Mouse (Mus musculus) brain, embryonic 14.5 days (tissue): ENCODE results near the gene Lpp.

Experiments used
- CTCF ChIP-seq: fragments of 200-500 bp; IDR thresholded peaks from 2 replicates; pipeline ENCODE4 v1.5.1; 2012; ENCODE audit warnings: inconsistent platforms, mild to moderate bottlenecking, moderate library complexity, borderline replicate concordance; ENCODE audit not compliant: insufficient read depth, insufficient read length; ENCODE audit errors: extremely low read depth
- POLR2A ChIP-seq: fragments of 200-500 bp; IDR thresholded peaks from 2 replicates; pipeline ENCODE4 v1.6.1; 2012; ENCODE audit warnings: mild to moderate bottlenecking, inconsistent platforms, borderline replicate concordance; ENCODE audit not compliant: poor library complexity, insufficient read depth, insufficient read length, severe bottlenecking; ENCODE audit errors: extremely low read depth

GRCm38 (mm10) chr16:24641003-24641797 is 247.9 kb downstream of the Lpp start:
- no peak for TF ChIP-seq CTCF
- TF ChIP-seq POLR2A = no peak
